1 mouse cellular context compared by ENCODE assay signal in the genomic region with DNA sequence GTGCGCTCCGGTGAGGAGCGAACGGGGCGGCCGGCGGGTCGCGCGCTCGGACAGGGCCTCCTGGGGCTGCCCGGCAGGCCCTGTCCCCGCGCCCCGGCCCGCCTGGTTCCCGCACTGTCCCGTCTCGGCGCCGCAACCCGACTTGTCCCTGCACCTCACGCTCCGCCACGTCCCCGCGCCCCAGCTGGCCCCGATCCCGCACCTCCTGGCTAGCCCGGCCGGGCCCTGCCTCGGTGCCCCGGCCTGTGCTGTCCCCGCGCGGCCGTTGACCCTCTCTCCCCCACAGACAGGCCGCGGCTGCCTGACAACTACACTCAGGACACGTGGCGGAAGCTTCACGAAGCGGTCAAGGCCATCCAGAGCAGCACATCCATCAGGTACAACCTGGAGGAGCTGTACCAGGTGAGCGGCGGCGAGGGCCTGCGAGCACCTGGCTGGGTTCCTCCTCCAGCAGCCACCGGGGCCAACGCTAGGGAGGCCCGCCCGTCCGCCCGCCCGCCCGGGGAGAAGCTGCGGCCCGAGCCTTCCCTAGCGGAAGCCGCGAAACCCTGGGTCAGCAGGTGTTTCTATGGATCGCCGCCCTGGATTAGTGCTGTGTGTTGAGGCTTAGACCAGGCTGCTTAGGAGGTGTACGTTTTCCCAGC.
TF ChIP-seq lines count a peak whose summit lies in the region.

No protein-coding gene starts in this region.

TF ChIP-seq in CH12.LX, 34 proteins besides CTCF, POLR2A, EP300 and RAD21:
- no peak for TF ChIP-seq BHLHE40 (IDR thresholded peaks at IDR 0.05; ENCODE audit: low read depth, low read length)
- TF ChIP-seq IRF4 (IDR thresholded peaks at IDR 0.05; ENCODE audit: low read depth, low read length): no peak
- TF ChIP-seq MXI1 (IDR thresholded peaks at IDR 0.05; ENCODE audit: low read depth, low read length): 0 out of 2 replicates have a peak, but pooled peaks have one; percentile 11
- no peak for TF ChIP-seq TBP (conservative IDR thresholded peaks at IDR 0.05; ENCODE audit: low read depth, low read length)
- TF ChIP-seq MAFK (IDR thresholded peaks at IDR 0.05; ENCODE audit: insufficient replicate concordance, low read length): no peak
- no peak for TF ChIP-seq RCOR1 (conservative IDR thresholded peaks at IDR 0.05; ENCODE audit: low read depth, low read length)
- TF ChIP-seq ZC3H11A (IDR thresholded peaks at IDR 0.05; ENCODE audit: low read depth, low read length): no peak
- TF ChIP-seq SMC3 (IDR thresholded peaks at IDR 0.05; ENCODE audit: low read depth, low read length): no peak
- no peak for TF ChIP-seq USF2 (conservative IDR thresholded peaks at IDR 0.05; ENCODE audit: low read depth, low read length)
- no peak for TF ChIP-seq KAT2A (IDR thresholded peaks at IDR 0.05; ENCODE audit: insufficient replicate concordance, low read length)
- no peak for TF ChIP-seq TCF12 (IDR thresholded peaks at IDR 0.05; ENCODE audit: low read depth, low read length)
- no peak for TF ChIP-seq ZKSCAN1 (IDR thresholded peaks at IDR 0.05; ENCODE audit: borderline replicate concordance, low read depth, low read length)
- TF ChIP-seq GABPA (IDR thresholded peaks at IDR 0.05; ENCODE audit: insufficient replicate concordance, low read depth, low read length): no peak
- TF ChIP-seq MAX (IDR thresholded peaks at IDR 0.05; ENCODE audit: low read length): peak; percentile 20; the same call in 1 of the 2 replicates
- no peak for TF ChIP-seq ZNF384 (IDR thresholded peaks at IDR 0.05; ENCODE audit: low read depth, low read length)
- TF ChIP-seq SIN3A (IDR thresholded peaks at IDR 0.05; ENCODE audit: low read length): peak; percentile 43; the same call in 1 of the 2 replicates
- no peak for TF ChIP-seq POLR2AphosphoS2 (IDR thresholded peaks at IDR 0.05; ENCODE audit: low read depth, low read length)
- no peak for TF ChIP-seq ZMIZ1 (IDR thresholded peaks at IDR 0.05; ENCODE audit: low read depth, low read length)
- TF ChIP-seq JUND (conservative IDR thresholded peaks at IDR 0.05; ENCODE audit: low read depth, low read length): no peak
- no peak for TF ChIP-seq CHD2 (IDR thresholded peaks at IDR 0.05; ENCODE audit: low read length)
- no peak for TF ChIP-seq HCFC1 (IDR thresholded peaks at IDR 0.05; ENCODE audit: low read depth, low read length)
- no peak for TF ChIP-seq CHD1 (IDR thresholded peaks at IDR 0.05; ENCODE audit: low read depth, low read length)
- no peak for TF ChIP-seq NRF1 (IDR thresholded peaks at IDR 0.05; ENCODE audit: low read depth, low read length)
- no peak for TF ChIP-seq JUN (IDR thresholded peaks at IDR 0.05; ENCODE audit: insufficient read depth, low read depth, low read length)
- no peak for TF ChIP-seq MEF2A (IDR thresholded peaks at IDR 0.05; ENCODE audit: borderline replicate concordance, low read depth, low read length)
- TF ChIP-seq PAX5 (IDR thresholded peaks at IDR 0.05; ENCODE audit: low read length): no peak
